Mouse (Mus musculus) bone marrow macrophage, adult 2 months (primary cell): ENCODE measurements around the gene Pgs1.

Source experiments
- CTCF ChIP-seq: IDR thresholded peaks from 2 replicates; pipeline ENCODE4 v1.5.1; 2012; ENCODE audit warnings: low read depth, mild to moderate bottlenecking, low read length, moderate library complexity
- POLR2A ChIP-seq: IDR thresholded peaks from 2 replicates; pipeline ENCODE4 v1.6.1; 2012; ENCODE audit warnings: mild to moderate bottlenecking, low read depth, low read length, borderline replicate concordance

GRCm38 (mm10) chr11:117977694-117978360 is 8.3 kb upstream of the Pgs1 start:
- TF ChIP-seq CTCF (no peak), POLR2A (no peak)
